Mouse (Mus musculus) fibroblast of lung, adult 2 months (primary cell): Measurements from ENCODE around the gene Fam3c.

Experiments used
- DNase-seq: peaks from one replicate; pipeline ENCODE4 v3.0.0-alpha.2; 2011; ENCODE audit warnings: low read depth

Gene Fam3c

GRCm38 (mm10) chr6:22354031-22354430 lies 2.0 kb downstream of the Fam3c start:
- DNase-seq, result no peak

GRCm38 (mm10) chr6:22351551-22351950 lies 4.5 kb downstream of the Fam3c start:
- no peak for DNase-seq

GRCm38 (mm10) chr6:22350239-22350571 lies 5.8 kb downstream of the Fam3c start:
- DNase-seq, result no peak

GRCm38 (mm10) chr6:22349531-22350238 lies 6.4 kb downstream of the Fam3c start:
- no peak for DNase-seq

- no peak for DNase-seq
Observed at GRCm38 (mm10) chr6:22348975-22349374, 7.1 kb downstream of the Fam3c start.

- no peak for DNase-seq
Observed at GRCm38 (mm10) chr6:22348130-22348529, 7.9 kb downstream of the Fam3c start.

GRCm38 (mm10) chr6:22347132-22347902 lies 8.7 kb downstream of the Fam3c start:
- DNase-seq, result peak; percentile 72

GRCm38 (mm10) chr6:22344443-22344842 lies 11.6 kb downstream of the Fam3c start:
- DNase-seq, result no peak

- no peak for DNase-seq
Observed at GRCm38 (mm10) chr6:22343706-22344105, 12.3 kb downstream of the Fam3c start.

- no peak for DNase-seq
Observed at GRCm38 (mm10) chr6:22343292-22343691, 12.8 kb downstream of the Fam3c start.

- no peak for DNase-seq
Observed at GRCm38 (mm10) chr6:22340779-22341178, 15.3 kb downstream of the Fam3c start.

- DNase-seq, result no peak
Observed at GRCm38 (mm10) chr6:22339763-22340542, 16.1 kb downstream of the Fam3c start.

- DNase-seq, result no peak
Observed at GRCm38 (mm10) chr6:22332548-22332947, 23.5 kb downstream of the Fam3c start.

- no peak for DNase-seq
Observed at GRCm38 (mm10) chr6:22330169-22330960, 25.7 kb downstream of the Fam3c start.

- no peak for DNase-seq
Observed at GRCm38 (mm10) chr6:22327931-22328330, 28.1 kb downstream of the Fam3c start.

- no peak for DNase-seq
Observed at GRCm38 (mm10) chr6:22327091-22327490, 29.0 kb downstream of the Fam3c start.

- no peak for DNase-seq
Observed at GRCm38 (mm10) chr6:22326289-22326688, 29.8 kb downstream of the Fam3c start.

- peak; percentile 33 for DNase-seq
Observed at GRCm38 (mm10) chr6:22325364-22326072, 30.5 kb downstream of the Fam3c start.

- no peak for DNase-seq
Observed at GRCm38 (mm10) chr6:22298059-22298458, 58.0 kb downstream of the Fam3c start.

- no peak for DNase-seq
Observed at GRCm38 (mm10) chr6:22297028-22297427, 59.0 kb downstream of the Fam3c start.

- no peak for DNase-seq
Observed at GRCm38 (mm10) chr6:22293922-22294321, 62.1 kb downstream of the Fam3c start.
